Mouse (Mus musculus) embryo, embryonic 11 days (tissue): ENCODE measurements around the gene Grap2.

ENCODE experiments used
- DNase-seq: peaks from one replicate; pipeline ENCODE4 v3.0.0-alpha.2; 2015

Grap2 gene

DNA sequence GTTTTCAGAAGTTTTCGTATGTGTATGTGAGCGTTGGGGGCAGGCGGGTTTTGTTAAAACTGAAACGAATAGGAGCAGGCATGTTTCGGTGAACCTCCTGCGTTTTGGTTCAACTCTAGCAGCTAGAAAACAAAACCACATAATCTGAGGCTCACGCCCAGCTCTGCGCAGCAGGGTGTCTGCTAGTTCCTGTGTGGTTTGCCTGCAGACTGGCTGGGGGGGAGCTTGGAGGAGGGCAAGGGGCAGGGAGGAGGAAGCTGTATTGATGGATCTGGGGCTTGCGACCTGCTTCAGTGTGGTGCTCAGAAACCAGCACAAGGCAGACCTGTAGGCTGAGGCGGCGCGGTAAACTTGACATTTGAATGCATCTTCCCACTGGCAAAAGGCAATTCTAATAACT, at the start of gene Grap2:
TSS of gene Grap2 (plus strand) at position 304 of the 400 bp plus-strand sequence.
- DNase-seq: no peak

- DNase-seq: peak; percentile 69
Measured at GRCm38 (mm10) chr15:80529955-80530869, 42.2 kb upstream of the Grap2 start.

GRCm38 (mm10) chr15:80531026-80531425, 41.4 kb upstream of the Grap2 start:
- no peak for DNase-seq

- no peak for DNase-seq
Measured at GRCm38 (mm10) chr15:80532281-80533072, 39.9 kb upstream of the Grap2 start.

- no peak for DNase-seq
Measured at GRCm38 (mm10) chr15:80533274-80533673, 39.1 kb upstream of the Grap2 start.

- no peak for DNase-seq
Measured at GRCm38 (mm10) chr15:80536051-80536450, 36.3 kb upstream of the Grap2 start.

DNA sequence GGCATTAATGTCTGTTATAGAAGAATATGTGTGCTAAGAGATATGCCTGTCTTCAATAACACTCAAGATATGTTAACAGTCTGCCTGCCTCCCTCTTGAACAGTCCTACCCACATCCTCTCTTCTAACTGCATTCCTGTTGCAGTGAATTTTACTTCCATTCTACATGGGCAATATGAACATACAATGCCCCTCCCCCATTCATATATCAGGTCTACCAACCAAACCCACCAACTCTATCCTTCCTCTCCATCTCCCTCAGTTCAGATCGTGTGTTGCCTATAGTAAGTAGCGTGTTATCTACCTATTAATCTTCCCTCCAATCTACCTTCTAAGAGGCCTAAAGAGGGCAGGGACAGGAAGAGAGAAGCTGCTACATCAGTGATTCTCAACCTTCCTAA, 34.3 kb upstream of the Grap2 start:
- DNase-seq: no peak

DNA sequence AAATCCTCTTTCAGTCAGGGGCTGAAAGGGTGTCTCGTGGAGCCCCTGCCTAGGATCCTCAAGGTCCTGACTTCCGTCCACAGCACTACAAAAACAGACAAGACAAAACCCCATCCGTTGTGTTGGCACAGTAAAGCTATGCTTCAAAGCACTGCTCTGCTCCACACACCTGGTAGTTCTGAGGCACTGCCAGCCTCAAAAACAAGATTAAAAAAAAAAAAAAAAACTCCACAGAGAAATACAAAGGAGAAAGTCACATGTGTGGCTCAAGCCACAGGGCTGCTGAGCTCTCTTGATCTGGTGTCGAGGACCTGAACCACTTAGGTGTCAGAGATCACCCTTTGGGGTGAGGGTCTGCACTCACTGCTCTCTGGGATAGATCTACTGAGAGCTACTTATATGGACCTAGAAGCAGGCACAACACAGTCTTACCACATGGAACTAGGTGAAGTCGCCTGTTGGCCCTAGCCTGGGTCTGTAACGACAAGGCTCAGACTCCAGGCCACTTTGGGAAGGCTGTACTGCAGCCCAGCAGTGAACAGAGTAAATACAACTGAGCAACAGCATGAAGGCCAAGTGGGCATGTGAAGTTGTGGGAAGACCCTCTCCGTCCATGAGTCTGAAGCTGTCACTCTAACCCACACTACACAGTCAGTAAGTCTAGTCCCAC, 33.6 kb upstream of the Grap2 start:
- no peak for DNase-seq

GRCm38 (mm10) chr15:80544115-80544514, 28.3 kb upstream of the Grap2 start:
- no peak for DNase-seq

DNA sequence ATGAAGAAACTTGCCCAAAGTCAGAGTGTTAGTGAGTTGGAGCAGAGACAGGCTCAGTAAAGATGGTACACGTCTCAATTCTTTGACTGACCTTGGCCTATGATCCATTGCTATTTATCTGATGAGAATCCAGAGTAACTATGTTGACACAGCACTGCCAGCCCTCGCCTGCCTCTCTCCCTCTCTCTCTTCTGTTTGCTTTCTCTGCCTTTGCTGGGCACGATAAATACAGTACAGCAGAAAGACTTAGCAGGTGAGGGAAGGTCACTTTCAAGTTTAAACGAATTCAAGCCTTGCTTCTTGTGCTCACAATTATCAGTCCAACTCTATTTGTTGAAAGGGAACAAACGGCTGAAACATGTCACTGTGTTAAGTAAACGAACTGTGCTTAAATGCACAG, 27.0 kb upstream of the Grap2 start:
- DNase-seq: no peak

DNA sequence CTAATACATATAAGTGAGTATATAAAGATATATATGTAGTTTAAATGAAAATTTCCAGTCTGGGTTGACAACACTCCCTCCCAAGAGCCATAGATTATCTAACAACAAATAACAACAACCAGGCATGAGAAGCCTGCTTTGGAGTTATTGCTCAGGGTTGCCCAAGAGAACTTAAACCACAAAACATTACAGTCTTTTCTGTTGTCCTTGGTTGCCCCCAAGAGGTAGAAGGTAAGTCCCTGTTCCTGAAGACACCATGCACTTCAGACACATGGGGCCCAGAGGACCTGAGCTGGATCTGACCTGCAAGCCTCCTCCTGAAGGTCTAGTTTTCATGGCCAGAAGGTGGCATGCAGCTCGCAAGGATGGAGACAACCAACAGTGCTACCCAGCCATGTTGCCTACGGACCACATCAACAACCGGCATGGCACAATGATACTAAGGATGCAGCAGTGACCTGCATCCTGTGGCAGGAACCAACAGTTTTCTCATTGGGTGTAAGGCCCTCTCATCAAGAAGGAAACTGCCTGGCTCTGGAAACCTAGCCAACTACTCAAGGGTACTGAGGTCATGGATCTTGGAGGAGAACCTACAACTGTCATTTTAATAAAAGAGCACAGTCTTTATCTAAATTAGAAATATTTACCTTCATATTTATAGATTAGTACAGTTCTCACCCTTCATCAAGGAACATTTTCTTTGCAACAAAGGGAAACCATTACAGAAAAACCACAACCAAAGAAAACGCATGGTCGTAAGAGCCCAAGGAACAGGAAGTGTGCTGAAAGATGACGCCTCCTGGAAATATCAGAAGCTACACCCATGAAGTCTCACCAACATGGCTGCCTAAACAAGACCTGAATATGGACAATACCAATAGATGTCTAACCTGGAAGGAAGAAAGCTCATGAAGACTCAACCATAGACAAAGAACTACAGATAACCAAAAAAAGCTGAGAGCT, 17.3 kb upstream of the Grap2 start:
- DNase-seq: no peak

GRCm38 (mm10) chr15:80556021-80556420, 16.4 kb upstream of the Grap2 start:
- DNase-seq: no peak

DNA sequence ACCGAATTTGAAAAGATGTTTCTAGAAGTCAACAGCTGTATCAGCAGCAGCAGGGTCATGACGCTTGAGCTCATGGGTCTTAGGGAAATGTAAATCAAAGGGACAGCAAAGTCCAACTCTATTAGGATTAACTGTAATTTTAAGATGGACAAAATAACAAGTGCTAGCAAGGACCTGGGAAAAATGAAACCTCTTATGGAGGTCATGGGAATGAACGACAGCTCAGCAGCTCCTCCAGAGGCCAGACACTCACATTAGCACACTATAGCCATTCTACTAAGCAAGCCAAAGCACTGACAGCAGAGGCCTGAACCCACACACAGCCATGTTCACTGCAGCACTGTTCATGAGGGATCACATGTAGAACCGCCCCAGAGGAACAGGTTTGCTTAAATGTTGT, 14.6 kb upstream of the Grap2 start:
- no peak for DNase-seq

DNA sequence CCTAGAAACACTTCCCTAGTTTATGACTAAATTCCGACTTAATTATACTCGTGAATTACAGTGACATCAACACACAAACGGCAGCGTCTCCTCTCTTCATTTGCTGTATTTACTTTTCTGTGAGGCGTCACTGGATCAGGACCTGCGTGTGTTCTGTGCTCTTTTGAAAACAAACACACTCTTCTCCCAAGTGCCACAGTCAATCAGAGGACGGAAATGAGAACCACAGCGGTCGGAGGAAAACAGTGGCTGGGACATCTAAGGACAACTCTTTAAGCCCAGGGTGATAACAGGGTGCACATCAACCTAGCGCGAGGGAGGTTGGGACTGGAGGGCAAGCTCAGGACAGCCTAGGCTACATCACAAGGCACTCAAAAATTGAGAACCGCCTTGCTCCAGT, 12.9 kb upstream of the Grap2 start:
- no peak for DNase-seq

DNA sequence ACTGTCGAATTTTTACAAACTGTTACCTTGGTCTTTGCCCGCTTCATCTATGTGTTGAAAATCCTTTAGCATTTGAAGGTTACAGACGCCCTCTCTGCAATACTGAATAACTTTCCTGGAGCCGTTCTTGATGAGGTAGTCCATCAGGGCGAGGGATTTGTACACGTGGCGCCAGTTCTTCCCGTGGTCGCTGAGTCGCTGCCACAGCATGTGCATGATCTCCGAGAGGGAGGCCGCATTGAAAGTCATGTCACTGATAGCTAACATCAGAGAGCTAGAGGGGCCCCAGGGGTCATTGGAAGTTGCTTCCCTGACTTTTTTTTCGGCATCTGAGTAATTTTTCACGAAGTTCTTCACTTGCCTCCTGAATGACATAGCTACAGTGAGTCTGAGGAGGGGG, 12.4 kb upstream of the Grap2 start:
- peak; percentile 13 for DNase-seq

DNA sequence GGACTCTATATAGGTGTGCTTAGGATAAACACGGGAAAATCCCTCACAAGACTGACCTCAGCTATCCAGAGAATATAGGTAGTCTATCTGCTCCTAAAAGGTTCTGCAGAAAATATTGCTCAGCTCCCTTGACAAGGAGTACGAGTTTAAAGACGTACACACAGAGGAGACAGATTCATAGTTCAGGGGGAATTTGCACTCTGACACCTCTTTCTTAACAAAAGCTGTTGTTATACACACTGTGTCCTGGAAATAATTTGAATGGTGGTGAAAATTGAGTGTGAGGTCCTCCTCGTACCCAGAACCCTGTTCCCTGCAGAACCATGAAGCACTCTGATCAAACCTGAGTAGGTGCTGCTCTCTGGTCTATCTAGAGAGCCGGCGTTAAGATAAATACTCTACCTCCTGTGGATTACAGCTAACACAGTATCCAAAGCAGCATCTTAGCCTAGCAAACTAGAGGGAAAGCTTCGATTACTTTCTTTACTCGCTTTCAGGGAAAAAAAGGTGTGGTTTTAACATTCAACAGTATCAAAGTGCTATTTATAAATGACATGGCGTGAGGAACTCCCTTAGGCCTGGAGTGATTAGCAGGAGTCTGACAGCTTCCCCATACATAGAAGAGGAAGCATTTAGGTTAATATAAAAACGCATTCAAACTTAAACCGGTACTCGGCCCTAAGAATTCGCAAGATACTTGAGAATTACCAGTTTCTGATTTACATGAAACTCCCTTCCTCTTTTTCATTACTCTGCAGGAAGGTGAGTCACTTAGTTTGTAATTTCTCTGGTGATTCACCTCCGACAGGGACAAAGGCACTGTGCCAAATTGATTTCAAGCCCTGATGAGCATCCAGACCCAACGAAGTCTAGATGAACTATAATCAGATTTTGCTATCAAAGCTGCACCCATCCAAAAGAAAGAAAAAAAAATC, 11.5 kb upstream of the Grap2 start:
- DNase-seq: no peak

GRCm38 (mm10) chr15:80562446-80562845, 9.9 kb upstream of the Grap2 start:
- no peak for DNase-seq

- DNase-seq: peak; percentile 27
Measured at GRCm38 (mm10) chr15:80563634-80564208, 8.7 kb upstream of the Grap2 start.

DNA sequence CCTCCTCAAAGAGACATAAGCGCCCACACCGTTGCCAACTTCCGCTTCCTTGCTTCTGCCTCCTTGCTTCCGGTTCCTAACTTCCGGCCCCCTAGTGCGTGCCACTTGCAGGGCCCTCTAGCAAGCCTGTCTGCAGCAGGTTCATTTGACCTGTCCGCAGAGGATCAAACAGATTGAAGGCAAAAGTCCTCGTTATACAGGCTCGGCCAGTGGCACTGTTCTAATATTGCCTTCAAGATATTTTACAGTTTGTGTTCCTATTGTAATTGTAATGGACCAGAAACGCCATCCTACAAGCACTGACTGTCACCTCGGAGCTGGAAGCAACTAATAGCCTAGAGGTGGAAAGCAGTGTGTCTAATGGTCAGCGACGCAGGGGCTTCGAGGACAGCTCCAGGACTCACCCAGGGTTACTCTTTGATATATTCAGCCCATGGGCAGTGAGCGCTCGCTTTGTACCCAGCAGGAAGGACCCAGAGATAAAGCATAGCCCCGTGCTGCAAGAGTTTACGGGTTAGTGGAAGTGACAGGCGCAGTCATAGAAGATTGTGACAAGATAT, 7.2 kb upstream of the Grap2 start, which contains the start of gene Enthd1:
TSS of gene Enthd1 (minus strand) at position 51 of the 560 bp plus-strand sequence.
- no peak for DNase-seq

- DNase-seq: no peak
Measured at GRCm38 (mm10) chr15:80566696-80567095, 5.7 kb upstream of the Grap2 start.
